Mouse (Mus musculus) intestine, embryonic 15.5 days (tissue): ENCODE measurements around the gene Plekhg2. TPM values are rescaled to one million over a fixed set of nuclear protein-coding genes. Genes with fewer than 3 reads are reported as not detected.

Experiments
- ATAC-seq: fragments of 200-750 bp; cut with Nextera tagmentation; 2 replicates; pipeline ENCODE4 v1.8.0; 2017; ENCODE audit warnings: moderate TSS enrichment, moderate library complexity
- H3K27ac ChIP-seq: fragments of 300-500 bp; sonication (generic); 2 replicates; pipeline ENCODE4 v1.5.1; 2015; ENCODE audit warnings: mild to moderate bottlenecking, inconsistent platforms
- H3K27me3 ChIP-seq: fragments of 300-500 bp; sonication (generic); replicated peaks from 2 replicates; pipeline ENCODE4 v1.6.1; 2015; ENCODE audit warnings: inconsistent platforms
- H3K36me3 ChIP-seq: fragments of 300-500 bp; sonication (generic); 2 replicates; pipeline ENCODE4 v1.6.1; 2015; ENCODE audit warnings: inconsistent platforms
- H3K4me1 ChIP-seq: fragments of 300-500 bp; sonication (generic); replicated peaks from 2 replicates; pipeline ENCODE4 v1.6.1; 2015; ENCODE audit warnings: inconsistent platforms
- H3K4me2 ChIP-seq: fragments of 300-500 bp; sonication (generic); replicated peaks from 2 replicates; pipeline ENCODE4 v1.6.1; 2015; ENCODE audit warnings: mild to moderate bottlenecking, inconsistent platforms
- H3K4me3 ChIP-seq: fragments of 300-500 bp; sonication (generic); replicated peaks from 2 replicates; pipeline ENCODE4 v1.5.1; 2015; ENCODE audit warnings: inconsistent platforms
- H3K9ac ChIP-seq: fragments of 300-500 bp; sonication (generic); 2 replicates; pipeline ENCODE4 v1.6.1; 2015; ENCODE audit warnings: inconsistent platforms
- H3K9me3 ChIP-seq: fragments of 300-500 bp; sonication (generic); 2 replicates; pipeline ENCODE4 v1.6.1; 2016; ENCODE audit warnings: inconsistent platforms
- WGBS: fragments of 180-500 bp; shearing (Covaris S2); methylation state at CpG from one replicate; pipeline ENCODE4 v1.1.7; 2015; 5-methylcytosine and 5-hydroxymethylcytosine counted together
- polyA plus RNA-seq: library from polyadenylated mRNA; unstranded; fragments of >200 nt; fragmentation: Nextera tagmentation; extraction: Ambion mirVana; gene quantifications from 2 replicates; pipeline ENCODE4 v1.2.1, GENCODE M21; 2015

Plekhg2 gene
- polyA plus RNA-seq, 1 experiment from 2014 or later: 41.7 TPM

DNA sequence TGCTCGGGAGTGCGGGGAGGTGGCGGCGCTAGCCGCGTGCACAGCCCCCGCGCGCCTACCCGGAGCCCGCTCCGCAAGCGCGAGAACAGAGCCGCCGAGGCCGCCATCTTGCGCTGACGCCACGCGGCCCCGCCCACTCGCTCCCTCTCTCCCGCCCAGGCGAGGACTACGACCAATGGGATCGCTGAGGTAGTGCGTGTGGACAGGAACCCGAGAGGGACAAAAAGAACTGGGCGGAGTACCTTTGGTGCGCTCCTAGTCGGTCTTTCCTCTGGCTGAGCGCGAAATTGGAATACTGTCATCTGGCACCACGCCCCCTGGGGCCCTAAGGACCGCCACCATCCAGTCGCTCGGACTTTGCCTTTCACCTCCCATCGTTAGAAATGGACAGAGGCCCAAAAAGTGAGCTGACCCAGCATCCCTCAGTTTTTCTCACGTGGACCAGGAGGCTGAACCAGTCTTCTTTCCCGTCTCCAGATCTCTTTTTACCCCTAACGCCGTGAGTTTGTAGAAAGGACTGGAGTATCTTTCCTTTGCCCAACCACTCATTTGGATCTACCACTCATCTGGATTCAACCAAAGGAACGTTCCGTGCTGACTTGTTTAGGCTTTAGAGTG, 60.4 kb downstream of the Plekhg2 start, which contains the start of gene Timm50:
Timm50 (minus strand) TSS at position 147 of the 618 bp plus-strand sequence.
- WGBS: under 1% methylated on average over 45 of the region's 45 CpGs
- Histone ChIP-seq H3K9ac (peak within 1 kb of the TSS; percentile 83), H3K36me3 (peaks cover 49% of the 10 kb centered on the region), H3K4me3 (peak within 1 kb of the TSS; percentile 73), H3K4me1 (peaks cover 7% of the 10 kb centered on the region), H3K27me3 (no peaks in the 10 kb centered on the region), H3K9me3 (no peaks in the 10 kb centered on the region), H3K27ac (peak within 1 kb of the TSS; percentile 10), H3K4me2 (peak within 1 kb of the TSS; percentile 81)
- ATAC-seq: peak; percentile 97

DNA sequence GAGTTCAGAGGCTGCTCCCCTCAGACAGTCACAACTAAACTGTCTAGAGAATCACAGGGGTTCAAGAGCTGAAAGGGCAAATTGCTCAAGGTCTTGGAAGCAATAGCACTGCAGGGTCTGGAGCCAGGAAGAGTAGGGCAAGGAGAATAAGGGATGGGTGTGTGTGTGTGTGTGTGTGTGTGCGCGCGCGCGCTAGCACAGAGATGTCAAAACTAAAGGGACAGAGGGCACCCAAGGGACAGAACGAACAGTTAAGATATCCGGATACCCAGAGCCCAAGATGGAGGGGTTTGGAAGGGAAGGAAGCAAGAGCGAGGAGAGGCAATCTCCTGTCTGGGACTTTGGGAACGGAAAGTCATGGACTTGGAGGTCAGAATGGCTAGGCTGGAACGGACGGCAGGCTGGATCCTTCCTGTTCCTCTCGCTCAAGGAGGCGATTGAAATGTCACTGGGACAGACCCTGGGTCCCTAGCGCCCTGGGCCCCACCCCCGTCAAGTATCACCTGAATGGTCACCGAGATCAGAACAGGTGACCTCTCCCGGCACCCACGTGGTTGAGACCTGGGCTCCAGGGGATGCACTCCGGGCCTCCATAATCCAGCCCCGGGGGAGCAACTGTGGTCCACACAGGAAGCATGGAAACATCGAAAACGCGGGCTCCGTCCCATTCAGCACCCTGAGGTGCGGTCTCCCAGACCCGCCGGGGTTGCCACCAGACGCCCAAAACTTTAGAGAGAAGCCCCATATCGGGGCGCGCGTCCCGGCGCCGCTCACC, 61.1 kb downstream of the Plekhg2 start:
- WGBS: 5% methylated on average over 35 of the region's 35 CpGs
- ATAC-seq: peak; percentile 73
- peak overlapping the region; percentile 10 for H3K27ac ChIP-seq
- H3K4me3 ChIP-seq: peak overlapping the region; percentile 73
- H3K9me3 ChIP-seq: no peaks in the 10 kb centered on the region
- peak overlapping the region; percentile 81 for H3K4me2 ChIP-seq
- peaks cover 7% of the 10 kb centered on the region for H3K4me1 ChIP-seq
- peaks cover 49% of the 10 kb centered on the region for H3K36me3 ChIP-seq
- no peaks in the 10 kb centered on the region for H3K27me3 ChIP-seq
- peak overlapping the region; percentile 83 for H3K9ac ChIP-seq

GRCm38 (mm10) chr7:28309737-28310136, 62.7 kb downstream of the Plekhg2 start:
- Histone ChIP-seq H3K27me3 (no peaks in the 10 kb centered on the region), H3K9ac (no peak overlapping the region), H3K9me3 (no peaks in the 10 kb centered on the region), H3K27ac (no peak overlapping the region), H3K4me3 (no peak overlapping the region), H3K4me1 (peaks cover 7% of the 10 kb centered on the region), H3K36me3 (peaks cover 46% of the 10 kb centered on the region), H3K4me2 (no peak overlapping the region)
- no peak for ATAC-seq
- 48% methylated on average over 9 of the region's 9 CpGs for WGBS

Other genes starting within 250 kb of the Plekhg2 start
- gene 9530053A07Rik, start 243.1 kb downstream of the Plekhg2 start, polyA plus RNA-seq: 0.03 and 0.09 TPM in 2 replicates
- gene Fbl, start 202.9 kb downstream of the Plekhg2 start, polyA plus RNA-seq: 133 and 140 TPM in 2 replicates
- 6.3 and 7.3 TPM in 2 replicates for gene Dyrk1b, start 193.1 kb downstream of the Plekhg2 start, polyA plus RNA-seq
- 4.5 and 7.2 TPM in 2 replicates for gene Eid2, start 104.7 kb downstream of the Plekhg2 start, polyA plus RNA-seq
- 8.1 and 9.4 TPM in 2 replicates for gene Eid2b, start 94.9 kb downstream of the Plekhg2 start, polyA plus RNA-seq
- 0.18 TPM in 1 of 2 replicates, not detected in the other for gene Selenov, start 81.4 kb downstream of the Plekhg2 start, polyA plus RNA-seq
- gene Dll3, start 70.4 kb downstream of the Plekhg2 start, polyA plus RNA-seq: 5.7 and 6.0 TPM in 2 replicates
- gene Timm50, start 60.5 kb downstream of the Plekhg2 start, polyA plus RNA-seq: 165 and 169 TPM in 2 replicates
- gene Supt5, start 33.9 kb downstream of the Plekhg2 start, polyA plus RNA-seq: 67.9 and 75.6 TPM in 2 replicates
- 1,085 and 1,147 TPM in 2 replicates for gene Rps16, start 21.9 kb downstream of the Plekhg2 start, polyA plus RNA-seq
- 27.2 and 28.1 TPM in 2 replicates for gene Zfp36, start 7.7 kb upstream of the Plekhg2 start, polyA plus RNA-seq
- gene Med29, start 20.1 kb upstream of the Plekhg2 start, polyA plus RNA-seq: 48.3 and 50.0 TPM in 2 replicates
- 70.8 and 78.9 TPM in 2 replicates for gene Paf1, start 20.4 kb upstream of the Plekhg2 start, polyA plus RNA-seq
- gene Gmfg, start 64.8 kb upstream of the Plekhg2 start, polyA plus RNA-seq: 17.5 and 19.9 TPM in 2 replicates
- 1.9 and 2.7 TPM in 2 replicates for gene Lrfn1, start 79.4 kb upstream of the Plekhg2 start, polyA plus RNA-seq
- not detected in 2 replicates for gene Ifnl2, start 137.9 kb upstream of the Plekhg2 start, polyA plus RNA-seq
- gene Ifnl3, start 150.2 kb upstream of the Plekhg2 start, polyA plus RNA-seq: not detected in 2 replicates
- 33.3 and 122 TPM in 2 replicates for gene Sycn, start 168.3 kb upstream of the Plekhg2 start, polyA plus RNA-seq
- gene Nccrp1, start 174.7 kb upstream of the Plekhg2 start, polyA plus RNA-seq: not detected in 2 replicates
- gene Samd4b, start 225.5 kb upstream of the Plekhg2 start, polyA plus RNA-seq: 18.9 and 19.5 TPM in 2 replicates
- gene Pak4, start 225.6 kb upstream of the Plekhg2 start, polyA plus RNA-seq: 51.7 and 53.1 TPM in 2 replicates